Mouse (Mus musculus): ENCODE measurements around the gene Olfr1395. TPM values are rescaled to one million over a fixed set of nuclear protein-coding genes. Genes with fewer than 3 reads are reported as not detected.

Gene Olfr1395
- total RNA-seq (2021) = not detected
- long read RNA-seq, experiment 1 = 0 reads
- long read RNA-seq, experiment 2 = 0 reads

DNA sequence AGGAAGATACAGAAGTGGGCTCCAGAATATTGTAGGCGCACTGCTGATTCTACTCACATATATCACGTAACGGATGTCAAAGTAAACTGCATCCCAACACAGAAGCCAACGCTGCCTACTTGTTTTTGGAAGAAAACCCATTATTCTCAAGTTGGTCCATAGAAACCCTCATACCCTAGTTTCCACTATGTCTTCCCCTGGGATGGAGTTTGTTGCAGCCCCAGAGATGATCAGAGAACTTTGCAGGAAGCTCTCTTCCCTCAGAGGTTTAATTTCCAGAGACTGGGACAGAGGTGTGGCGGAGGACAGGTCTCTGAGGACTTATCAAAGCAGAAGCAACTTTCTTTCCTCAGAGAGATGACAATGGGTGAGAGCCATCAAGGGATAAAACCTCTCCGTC is at the start of gene Olfr1395:
TSS of gene Olfr1395 (plus strand) at position 301 of the 400 bp plus-strand sequence.
- DNase-seq = no peak

DNA sequence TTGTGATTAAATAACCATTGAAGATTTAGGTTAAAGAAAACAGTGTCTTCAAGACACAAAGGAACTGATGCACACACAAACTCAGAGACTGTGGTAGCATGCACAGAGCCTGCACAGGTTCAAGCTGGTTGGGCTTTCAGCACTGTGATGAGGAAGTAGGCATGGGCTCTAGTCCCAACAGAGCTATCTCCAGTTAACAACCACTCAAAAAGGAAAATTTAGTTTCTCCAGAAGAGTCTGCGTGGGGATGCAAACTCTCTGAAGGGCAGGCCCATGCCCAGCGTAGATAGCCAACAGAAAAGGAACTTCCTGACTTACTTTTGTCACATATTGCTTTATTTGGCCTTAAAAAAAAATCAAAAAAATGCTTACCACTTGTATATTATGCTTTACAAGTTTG is 49.3 kb upstream of the Olfr1395 start:
- DNase-seq = no peak

DNA sequence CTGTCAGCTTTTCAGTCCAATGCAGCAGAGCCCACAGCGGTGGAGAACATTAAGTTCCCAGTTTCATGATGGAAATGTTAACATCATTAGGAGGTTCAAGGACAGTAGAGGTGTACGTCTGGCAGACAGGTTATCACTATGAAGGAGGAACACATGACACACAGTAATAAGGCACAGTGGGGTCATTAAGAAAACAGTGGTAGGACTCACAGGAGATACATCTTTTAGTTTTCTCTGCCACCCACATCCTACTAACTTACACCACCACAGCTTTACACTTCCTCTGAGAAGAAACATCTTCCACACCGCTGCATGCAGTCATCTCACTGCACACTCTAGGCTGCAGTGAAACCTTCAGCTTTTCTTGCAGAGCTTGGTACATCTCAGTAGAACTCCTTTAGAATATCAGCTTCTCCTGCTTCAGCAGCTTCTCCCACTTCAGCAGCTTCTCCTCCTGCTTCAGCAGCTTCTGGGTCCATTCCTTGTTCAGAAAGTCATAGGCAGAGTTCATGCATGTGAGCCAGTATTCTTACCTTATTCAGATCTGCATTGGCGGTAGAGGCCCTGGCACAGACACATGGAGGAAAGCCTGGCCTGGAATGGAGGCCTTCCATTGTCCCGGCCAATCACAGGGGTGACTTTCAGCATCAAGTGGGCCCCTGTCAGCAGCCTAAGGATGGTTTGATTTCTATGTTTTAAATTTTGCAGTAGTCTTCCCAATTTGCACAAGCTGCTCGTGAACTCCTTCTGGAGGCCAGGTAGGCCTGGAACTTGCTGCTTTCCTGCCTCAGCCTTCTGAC is 48.0 kb upstream of the Olfr1395 start:
- DNase-seq = no peak

- no peak for DNase-seq
These were observed 46.7 kb upstream of the Olfr1395 start for GRCm38 (mm10) chr11:49095367-49095766.

GRCm38 (mm10) chr11:49100409-49100808 is 41.7 kb upstream of the Olfr1395 start:
- DNase-seq = no peak

DNA sequence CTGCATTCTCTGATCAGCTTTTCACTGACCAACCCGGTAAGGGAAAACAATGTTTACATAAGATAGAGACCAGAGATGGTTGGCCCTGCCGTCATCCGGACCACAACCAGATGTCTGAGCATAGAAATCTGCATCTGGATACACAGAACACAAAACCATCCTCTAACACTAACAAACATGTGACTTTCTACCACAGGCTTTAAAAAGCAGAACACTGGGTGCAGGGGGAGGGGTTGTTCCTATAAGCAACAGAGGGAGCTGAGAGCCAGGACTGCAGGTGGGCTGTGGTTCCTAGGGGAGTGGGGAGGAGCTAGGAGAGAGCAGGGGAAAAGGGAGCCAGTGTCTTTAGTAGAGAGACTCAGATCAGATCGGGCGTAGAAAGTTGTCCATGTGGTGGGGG is 40.6 kb upstream of the Olfr1395 start:
- DNase-seq = no peak

GRCm38 (mm10) chr11:49103047-49103693 is 38.9 kb upstream of the Olfr1395 start:
- DNase-seq = peak; percentile 47

DNA sequence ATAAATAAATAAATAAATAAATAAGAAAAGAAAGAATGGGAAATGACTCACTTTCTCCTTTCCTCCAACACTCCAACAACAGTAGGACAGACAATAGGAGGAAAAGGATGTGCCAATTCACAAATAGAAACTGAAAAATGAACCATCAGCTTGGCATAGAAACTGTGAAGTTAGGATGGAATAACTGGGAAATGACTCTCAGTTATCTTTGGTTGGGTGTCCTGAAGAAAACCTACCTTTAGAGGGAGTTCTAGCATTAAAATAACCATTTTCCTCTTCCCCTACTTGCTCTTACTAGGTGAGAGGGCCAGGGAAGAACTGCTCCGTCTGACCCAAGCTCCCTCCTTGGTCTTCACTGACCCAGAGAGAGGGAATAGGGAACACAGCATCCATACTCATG is 36.3 kb upstream of the Olfr1395 start:
- DNase-seq = no peak

- DNase-seq = no peak
These were observed 34.2 kb upstream of the Olfr1395 start for GRCm38 (mm10) chr11:49107650-49108537.

DNA sequence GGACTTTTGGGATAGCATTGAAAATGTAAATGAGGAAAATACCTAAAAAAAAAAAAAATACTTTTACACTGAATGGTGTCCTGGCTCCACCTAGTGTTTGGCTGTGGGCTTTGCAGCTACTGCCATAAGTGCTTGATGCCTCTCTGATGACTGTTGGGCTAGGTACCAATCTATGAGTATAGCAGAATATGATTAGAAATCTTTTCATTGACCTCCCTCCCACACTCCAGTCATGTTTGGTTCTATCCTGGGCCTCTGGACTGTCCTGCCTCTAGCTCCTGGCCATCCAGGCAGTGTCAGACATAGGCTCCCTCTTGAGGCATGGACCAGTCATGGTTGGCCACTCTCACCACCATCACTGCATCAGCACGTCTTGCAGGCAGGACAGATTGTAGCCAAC is 33.2 kb upstream of the Olfr1395 start:
- no peak for DNase-seq

- no peak for DNase-seq
These were observed 31.1 kb upstream of the Olfr1395 start for GRCm38 (mm10) chr11:49111000-49111399.

DNA sequence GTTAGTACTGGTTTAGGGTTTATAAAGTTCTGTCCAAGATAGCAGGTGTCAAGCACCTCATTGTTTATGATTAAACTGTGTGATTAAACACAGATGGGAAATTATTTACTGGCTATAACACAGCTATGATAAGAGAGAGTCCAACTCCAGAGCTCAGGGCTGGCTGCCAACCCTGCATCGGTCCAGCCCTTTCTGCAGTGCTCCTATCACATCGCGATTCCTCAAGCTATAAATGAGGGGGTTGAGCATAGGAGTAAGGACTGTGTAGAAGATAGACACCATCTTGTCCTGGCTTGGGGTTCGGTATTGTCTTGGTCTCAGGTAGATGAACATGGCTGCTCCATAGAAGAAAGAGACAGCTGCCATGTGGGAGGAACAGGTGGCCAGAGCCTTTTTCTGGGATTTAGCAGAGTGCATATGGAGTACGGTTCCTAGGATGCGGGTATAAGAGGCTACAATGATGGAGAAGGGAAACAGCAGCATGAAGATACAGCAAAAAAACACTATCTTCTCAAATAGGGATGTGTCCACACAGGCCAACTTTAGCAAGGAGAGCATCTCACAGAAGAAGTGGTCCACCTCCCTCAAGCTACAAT is 29.4 kb upstream of the Olfr1395 start:
- no peak for DNase-seq

- no peak for DNase-seq
These were observed 27.9 kb upstream of the Olfr1395 start for GRCm38 (mm10) chr11:49114158-49114557.

- DNase-seq = no peak
These were observed 27.3 kb upstream of the Olfr1395 start, which contains the start of gene Olfr1396 for GRCm38 (mm10) chr11:49114774-49115173. Olfr1396 (minus strand) TSS chr11:49114874.

GRCm38 (mm10) chr11:49119635-49120034 is 22.4 kb upstream of the Olfr1395 start:
- DNase-seq = no peak

DNA sequence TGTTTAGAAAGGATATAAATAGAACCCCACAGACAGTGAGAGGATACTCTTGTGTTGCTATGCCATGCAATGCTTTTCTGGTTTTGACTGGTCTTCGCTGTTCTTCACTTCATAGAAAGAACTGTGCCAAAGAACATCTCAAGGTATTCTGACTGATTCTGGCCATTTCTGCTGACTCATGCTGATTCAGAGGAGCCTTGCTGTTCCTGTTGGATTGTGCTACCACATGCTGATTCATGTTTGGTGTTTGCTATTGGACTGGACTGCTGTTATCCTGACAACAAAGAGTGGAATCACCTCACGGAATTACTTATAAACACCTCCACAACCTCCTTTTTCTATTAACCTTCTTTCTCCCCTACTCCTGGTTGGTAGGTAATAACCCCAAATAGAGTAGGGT is 17.9 kb upstream of the Olfr1395 start:
- DNase-seq = no peak

GRCm38 (mm10) chr11:49154077-49154476 is 12.0 kb downstream of the Olfr1395 start, which contains the start of gene Olfr1394:
Olfr1394 (plus strand) TSS chr11:49154377.
- no peak for DNase-seq

- no peak for DNase-seq
These were observed 15.0 kb downstream of the Olfr1395 start for GRCm38 (mm10) chr11:49156821-49157814.

GRCm38 (mm10) chr11:49168839-49169611 is 27.0 kb downstream of the Olfr1395 start:
- DNase-seq = no peak

- no peak for DNase-seq
These were observed 28.5 kb downstream of the Olfr1395 start for GRCm38 (mm10) chr11:49170576-49170975.
